Mouse (Mus musculus) E14TG2a.4 (cell line): ENCODE results near the gene Lrr1.
A peak's percentile ranks its signal among the peaks of the same experiment; 100 is the strongest.

Source experiments
- H3K27me3 ChIP-seq: 2 replicates; pipeline ENCODE4 v1.6.1; 2014; ENCODE audit warnings: low read length, control low read depth; ENCODE audit not compliant: insufficient read depth
- H3K36me3 ChIP-seq: 2 replicates; pipeline ENCODE4 v1.6.1; 2014; ENCODE audit warnings: low read length, control low read depth; ENCODE audit not compliant: insufficient read depth
- H3K4me1 ChIP-seq: replicated peaks from 2 replicates; pipeline ENCODE4 v1.6.1; 2014; ENCODE audit warnings: low read depth, low read length, control low read depth
- H3K4me3 ChIP-seq: replicated peaks from 2 replicates; pipeline ENCODE4 v1.5.1; 2014; ENCODE audit warnings: mild to moderate bottlenecking, low read length
- H3K9me3 ChIP-seq: 2 replicates; pipeline ENCODE4 v1.6.1; 2014; ENCODE audit warnings: low read length, control low read depth
- CTCF ChIP-seq: conservative IDR thresholded peaks from 2 replicates; pipeline ENCODE4 v1.5.1; 2014; ENCODE audit warnings: low read length
- NANOG ChIP-seq: IDR thresholded peaks from 2 replicates; pipeline ENCODE4 v1.6.1; 2014; ENCODE audit warnings: borderline replicate concordance, low read length, mixed read lengths
- POU5F1 ChIP-seq: IDR thresholded peaks from 2 replicates; pipeline ENCODE4 v1.6.1; 2014; ENCODE audit warnings: low read length, borderline replicate concordance

Gene Lrr1

DNA sequence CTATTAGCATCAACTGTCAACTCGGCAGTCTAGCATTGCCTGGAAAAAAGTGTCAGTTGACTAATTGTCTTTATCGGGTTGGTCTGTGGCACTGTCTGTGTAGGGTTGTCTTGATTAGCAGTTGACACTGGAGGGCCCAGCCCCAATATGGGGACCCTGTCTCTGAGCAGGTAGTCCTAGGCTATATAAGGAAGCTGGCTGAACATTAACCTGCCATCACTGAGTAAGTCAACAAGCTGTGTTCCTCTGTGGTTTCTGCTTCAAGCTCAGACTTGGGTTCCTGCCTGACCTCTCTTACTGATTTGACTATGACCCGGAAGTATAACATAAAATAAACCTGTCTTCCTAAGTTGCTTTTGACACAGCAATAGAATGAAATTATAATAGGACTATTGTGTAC, 7.4 kb downstream of the Lrr1 start:
- TF ChIP-seq NANOG (no peak), CTCF (no peak), POU5F1 (no peak)
- peaks cover 61% of the 10 kb centered on the region for H3K36me3 ChIP-seq
- 0 out of 2 replicates have a peak, but pooled peaks cover 5% of the 10 kb centered on the region for H3K9me3 ChIP-seq
- peaks cover 23% of the 10 kb centered on the region for H3K4me1 ChIP-seq
- H3K4me3 ChIP-seq, result no peak overlapping the region
- no peaks in the 10 kb centered on the region for H3K27me3 ChIP-seq

DNA sequence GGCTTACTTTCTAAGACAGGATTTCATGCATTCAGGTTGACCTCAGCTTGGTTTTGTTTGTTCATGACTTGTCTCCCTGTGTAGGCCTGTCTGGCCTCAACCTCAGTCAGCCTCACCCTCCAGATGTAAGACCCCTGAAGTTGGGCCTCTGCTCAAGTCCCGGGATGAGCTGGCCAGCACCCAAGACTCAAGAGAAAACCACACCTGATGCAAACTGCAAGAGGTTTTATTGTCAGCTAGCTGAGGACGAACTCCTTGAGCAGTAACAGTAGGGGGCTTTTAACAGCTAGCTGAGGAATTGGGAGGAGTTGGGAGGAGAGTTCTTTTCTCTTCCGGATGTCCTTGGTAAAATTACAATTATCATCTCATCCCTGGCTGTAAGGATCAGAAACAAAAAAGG, 8.9 kb downstream of the Lrr1 start:
- Histone ChIP-seq H3K9me3 (0 out of 2 replicates have a peak, but pooled peaks cover 5% of the 10 kb centered on the region), H3K4me3 (no peak overlapping the region), H3K27me3 (no peaks in the 10 kb centered on the region), H3K4me1 (peaks cover 27% of the 10 kb centered on the region), H3K36me3 (peaks cover 58% of the 10 kb centered on the region)
- TF ChIP-seq NANOG (no peak), CTCF (no peak), POU5F1 (no peak)

DNA sequence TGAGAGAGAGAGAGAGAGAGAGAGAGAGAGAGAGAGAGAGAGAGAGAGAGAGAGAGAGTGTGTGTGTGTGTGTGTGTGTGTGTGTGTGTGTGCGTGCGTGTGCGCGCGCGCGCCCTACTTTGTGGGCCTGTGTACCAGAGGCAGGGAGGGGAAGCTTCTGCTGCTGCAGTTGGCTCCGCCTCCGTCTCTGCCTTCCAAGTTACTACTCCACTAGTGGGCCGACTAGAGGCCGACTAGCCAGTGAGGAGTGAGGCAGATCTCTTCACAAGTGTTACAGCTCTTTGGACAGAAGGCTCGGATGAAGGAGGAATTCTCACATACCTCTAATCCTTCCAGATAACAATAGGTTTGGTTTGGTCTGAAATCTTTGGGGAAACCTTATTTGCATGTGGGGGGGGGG, 10.8 kb downstream of the Lrr1 start:
- no peaks in the 10 kb centered on the region for H3K27me3 ChIP-seq
- TF ChIP-seq NANOG (no peak), POU5F1 (no peak), CTCF (no peak)
- H3K4me1 ChIP-seq, result peaks cover 28% of the 10 kb centered on the region
- 0 out of 2 replicates have a peak, but pooled peaks cover 5% of the 10 kb centered on the region for H3K9me3 ChIP-seq
- 0 out of 2 replicates have a peak overlapping the region, but pooled peaks have one; percentile 27 for H3K4me3 ChIP-seq
- peaks cover 45% of the 10 kb centered on the region for H3K36me3 ChIP-seq

DNA sequence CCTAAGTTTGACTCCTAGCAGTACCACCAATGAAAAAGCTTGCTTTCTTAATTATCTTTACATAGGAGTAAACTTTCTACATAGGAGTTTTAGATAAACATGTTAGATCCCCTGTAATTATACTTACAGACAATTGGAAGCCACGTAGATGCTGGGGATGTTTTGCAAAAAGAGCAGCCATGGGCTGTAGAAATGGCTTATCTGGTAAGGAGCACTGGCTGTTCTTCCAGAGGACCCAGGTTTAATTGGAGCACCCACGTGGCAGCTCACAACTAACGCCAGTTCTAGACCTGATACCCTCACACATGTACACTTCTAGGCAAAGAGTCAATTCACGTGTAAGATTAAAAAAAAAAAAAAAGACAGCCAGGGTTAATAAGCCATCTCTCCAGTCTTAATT, 13.2 kb downstream of the Lrr1 start:
- TF ChIP-seq CTCF (no peak), POU5F1 (no peak), NANOG (no peak)
- Histone ChIP-seq H3K36me3 (peaks cover 38% of the 10 kb centered on the region), H3K9me3 (0 out of 2 replicates have a peak, but pooled peaks cover 5% of the 10 kb centered on the region), H3K27me3 (no peaks in the 10 kb centered on the region; the same call in 1 of the 2 replicates), H3K4me3 (no peak overlapping the region), H3K4me1 (peaks cover 47% of the 10 kb centered on the region)

DNA sequence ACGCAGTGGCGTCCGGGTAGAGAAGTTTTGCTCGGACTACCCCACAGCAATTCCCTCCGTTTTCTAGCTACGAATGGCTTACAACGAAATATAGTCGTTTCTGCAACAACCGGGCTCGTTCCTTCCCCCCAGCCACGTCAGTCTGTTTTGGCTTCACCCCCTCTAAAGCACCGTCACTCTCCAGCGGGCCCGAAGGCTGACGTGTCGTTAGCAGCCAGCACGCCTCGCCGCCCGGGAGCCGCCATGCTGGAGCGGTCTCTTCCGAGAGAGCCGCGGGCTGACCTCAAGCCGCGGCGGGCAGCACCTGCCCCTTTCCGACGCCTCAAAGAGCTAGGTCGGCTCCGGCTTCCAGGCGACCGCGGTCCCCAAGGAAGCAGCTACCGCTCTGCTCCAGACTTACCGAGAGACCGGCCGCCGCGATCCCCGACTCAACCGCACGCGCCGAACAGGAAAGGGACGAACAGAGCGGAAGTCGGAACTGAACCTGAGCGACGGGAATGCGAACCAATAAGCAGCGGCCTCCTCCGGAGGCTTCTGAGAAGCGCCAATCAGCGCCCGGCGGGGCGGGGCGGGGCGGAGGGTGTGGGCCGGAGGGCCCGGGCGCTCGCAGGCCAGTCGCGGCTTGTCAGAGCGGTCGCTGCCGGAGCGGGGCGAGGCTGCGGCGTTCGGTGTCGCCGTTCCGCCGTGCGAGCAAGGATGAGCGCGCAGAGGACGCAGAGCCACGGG, 15.1 kb downstream of the Lrr1 start, which contains the start of the genes Rpl36al and Mgat2:
Gene Rpl36al (minus strand): TSS at position 501 of the 726 bp plus-strand sequence.
Gene Mgat2 (plus strand): TSS at position 575 of the 726 bp plus-strand sequence.
- peaks cover 48% of the 10 kb centered on the region for H3K36me3 ChIP-seq
- no peaks in the 10 kb centered on the region; the same call in 1 of the 2 replicates for H3K27me3 ChIP-seq
- H3K9me3 ChIP-seq, result no peaks in the 10 kb centered on the region
- peak within 1 kb of the TSS; percentile 98 for H3K4me3 ChIP-seq
- H3K4me1 ChIP-seq, result peaks cover 61% of the 10 kb centered on the region
- TF ChIP-seq CTCF (no peak), NANOG (no peak), POU5F1 (no peak)

DNA sequence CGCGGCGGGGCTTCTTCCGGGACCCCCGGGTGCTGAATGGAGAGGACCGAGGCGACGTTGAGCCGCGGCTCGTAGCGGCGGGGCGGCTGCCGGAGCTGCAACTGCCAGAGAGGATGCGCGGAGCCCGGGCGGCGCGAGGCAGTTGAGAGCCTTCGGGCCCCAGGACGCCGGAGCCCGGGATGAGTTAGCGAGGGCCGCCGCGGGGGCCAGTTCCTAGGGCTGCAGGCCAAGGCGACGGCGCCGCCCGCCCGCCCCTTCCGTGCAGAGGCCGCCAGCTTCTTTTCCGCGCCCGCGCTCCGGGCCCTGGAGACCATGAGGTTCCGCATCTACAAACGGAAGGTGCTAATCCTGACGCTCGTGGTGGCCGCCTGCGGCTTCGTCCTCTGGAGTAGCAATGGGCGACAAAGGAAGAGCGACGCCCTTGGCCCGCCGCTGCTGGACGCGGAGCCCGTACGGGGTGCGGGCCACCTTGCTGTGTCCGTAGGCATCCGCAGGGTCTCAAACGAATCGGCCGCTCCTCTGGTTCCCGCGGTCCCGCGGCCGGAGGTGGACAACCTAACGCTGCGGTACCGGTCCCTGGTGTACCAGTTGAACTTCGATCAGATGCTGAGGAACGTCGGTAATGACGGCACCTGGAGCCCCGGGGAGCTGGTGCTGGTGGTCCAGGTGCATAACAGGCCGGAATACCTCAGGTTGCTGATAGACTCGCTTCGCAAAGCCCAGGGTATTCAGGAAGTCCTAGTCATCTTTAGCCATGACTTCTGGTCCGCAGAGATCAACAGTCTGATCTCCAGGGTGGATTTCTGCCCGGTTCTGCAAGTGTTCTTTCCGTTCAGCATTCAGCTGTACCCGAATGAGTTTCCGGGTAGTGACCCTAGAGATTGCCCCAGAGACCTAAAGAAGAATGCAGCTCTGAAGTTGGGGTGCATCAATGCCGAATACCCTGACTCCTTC, 16.0 kb downstream of the Lrr1 start:
- no peaks in the 10 kb centered on the region for H3K9me3 ChIP-seq
- H3K27me3 ChIP-seq, result no peaks in the 10 kb centered on the region; the same call in 1 of the 2 replicates
- peak overlapping the region; percentile 98 for H3K4me3 ChIP-seq
- H3K36me3 ChIP-seq, result peaks cover 54% of the 10 kb centered on the region
- TF ChIP-seq CTCF (no peak), NANOG (no peak), POU5F1 (no peak)
- H3K4me1 ChIP-seq, result peaks cover 58% of the 10 kb centered on the region

DNA sequence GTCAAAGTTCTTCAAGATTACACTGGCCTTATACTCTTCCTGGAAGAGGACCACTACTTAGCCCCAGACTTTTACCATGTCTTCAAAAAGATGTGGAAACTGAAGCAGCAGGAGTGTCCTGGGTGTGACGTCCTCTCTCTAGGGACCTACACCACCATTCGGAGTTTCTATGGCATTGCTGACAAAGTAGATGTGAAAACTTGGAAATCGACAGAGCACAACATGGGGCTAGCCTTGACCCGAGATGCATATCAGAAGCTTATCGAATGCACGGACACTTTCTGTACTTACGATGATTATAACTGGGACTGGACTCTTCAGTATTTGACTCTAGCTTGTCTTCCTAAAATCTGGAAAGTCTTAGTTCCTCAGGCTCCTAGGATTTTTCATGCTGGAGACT, 16.8 kb downstream of the Lrr1 start:
- H3K4me3 ChIP-seq, result peak overlapping the region; percentile 98
- peaks cover 61% of the 10 kb centered on the region for H3K36me3 ChIP-seq
- H3K27me3 ChIP-seq, result no peaks in the 10 kb centered on the region; the same call in 1 of the 2 replicates
- peaks cover 51% of the 10 kb centered on the region for H3K4me1 ChIP-seq
- TF ChIP-seq NANOG, result no peak
- no peak for TF ChIP-seq CTCF
- no peak for TF ChIP-seq POU5F1
- H3K9me3 ChIP-seq, result no peaks in the 10 kb centered on the region

DNA sequence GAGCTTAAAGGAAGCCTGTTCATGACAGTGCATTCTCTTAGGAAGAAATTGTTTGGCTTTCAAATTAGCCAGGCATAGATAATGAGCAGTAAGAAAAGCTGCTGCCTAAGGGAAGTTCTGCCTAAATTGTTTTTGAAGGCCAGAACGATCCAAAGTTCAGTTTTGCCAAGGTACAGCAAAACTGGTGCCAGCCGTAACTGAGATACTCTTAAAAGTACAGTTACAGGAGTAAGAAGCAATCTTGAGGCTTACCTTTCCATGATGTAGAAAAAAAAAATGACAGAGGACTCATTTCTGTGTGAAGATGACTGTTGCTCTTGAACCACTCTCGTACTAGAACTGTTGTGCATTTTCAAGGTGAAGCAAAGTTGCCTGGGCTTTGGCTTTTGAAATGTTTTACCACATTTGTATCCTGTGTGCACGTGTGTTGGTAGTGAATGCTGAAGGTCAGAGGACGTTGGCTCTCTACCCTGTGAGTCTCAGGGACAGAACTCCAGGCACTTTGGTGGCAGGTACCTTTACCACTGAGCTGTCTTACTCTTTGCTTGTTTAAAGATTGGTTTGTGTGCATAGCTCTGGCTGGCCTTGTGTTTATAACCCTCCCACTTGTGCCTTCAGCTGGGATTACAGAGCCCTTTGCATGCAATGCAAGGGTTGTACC, 18.3 kb downstream of the Lrr1 start:
- no peak overlapping the region for H3K4me3 ChIP-seq
- no peaks in the 10 kb centered on the region for H3K9me3 ChIP-seq
- H3K4me1 ChIP-seq, result peaks cover 48% of the 10 kb centered on the region
- H3K36me3 ChIP-seq, result peaks cover 65% of the 10 kb centered on the region
- TF ChIP-seq CTCF, result no peak
- TF ChIP-seq NANOG, result no peak
- TF ChIP-seq POU5F1, result no peak
- no peaks in the 10 kb centered on the region; the same call in 1 of the 2 replicates for H3K27me3 ChIP-seq
